Mouse (Mus musculus): ENCODE data around the gene Adam12. TPM values are rescaled to one million over a fixed set of nuclear protein-coding genes. Genes with fewer than 3 reads are reported as not detected.

Adam12 gene
- polyA plus RNA-seq, 1 experiment from 2014 or later, result 7.3 TPM

DNA sequence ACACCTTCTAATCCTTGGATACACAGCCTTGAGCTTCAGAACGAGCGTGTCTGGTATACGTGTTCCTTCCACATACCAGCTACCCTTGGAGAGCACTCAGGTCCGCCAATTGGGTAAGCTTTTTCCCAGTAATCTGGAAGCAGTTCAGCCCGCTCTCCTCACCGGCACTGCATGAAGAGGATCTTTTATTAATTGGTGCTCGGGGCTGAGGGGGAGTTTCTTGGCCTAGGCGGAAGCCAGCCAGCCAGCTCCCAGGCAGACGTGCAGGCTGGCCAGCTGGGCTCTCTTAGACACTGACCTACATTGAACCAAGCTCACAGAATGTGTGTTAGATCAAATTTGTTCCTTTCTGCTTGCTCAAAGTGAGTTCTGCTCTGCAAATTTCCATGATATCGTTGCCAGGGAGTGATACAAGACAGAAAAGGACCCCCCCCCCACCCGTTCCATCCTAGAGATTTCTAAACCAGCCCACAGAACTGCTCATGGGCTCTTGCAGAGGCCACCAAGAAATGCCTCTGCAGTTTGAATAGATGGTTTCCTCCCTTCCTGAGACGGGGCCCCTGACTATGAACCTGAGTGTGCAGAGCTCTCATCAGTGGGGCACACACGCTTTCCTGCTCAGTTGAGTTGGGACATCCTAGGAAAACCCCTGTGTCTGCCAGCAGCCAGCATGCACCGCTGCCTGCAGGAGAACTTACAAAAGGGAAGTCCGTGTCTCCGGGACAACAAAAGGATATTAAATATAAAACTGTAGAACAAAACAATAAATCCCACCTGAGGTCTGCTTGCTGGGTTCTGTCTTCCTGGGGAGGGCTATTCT is 205.5 kb downstream of the Adam12 start:
- ATAC-seq (ENCODE audit: low FRiP score, low read depth), result peak; percentile 75
- Histone ChIP-seq H3K4me1 (peaks cover 38% of the 10 kb centered on the region), H3K4me2 (replicated peaks) (no peak overlapping the region), H3K9ac (no peak overlapping the region), H3K27ac (peak overlapping the region; percentile 77), H3K36me3 (no peaks in the 10 kb centered on the region), H3K27me3 (no peaks in the 10 kb centered on the region), H3K4me3 (no peak overlapping the region), H3K9me3 (no peaks in the 10 kb centered on the region)
- WGBS, result 42% methylated on average over 16 of the region's 16 CpGs

DNA sequence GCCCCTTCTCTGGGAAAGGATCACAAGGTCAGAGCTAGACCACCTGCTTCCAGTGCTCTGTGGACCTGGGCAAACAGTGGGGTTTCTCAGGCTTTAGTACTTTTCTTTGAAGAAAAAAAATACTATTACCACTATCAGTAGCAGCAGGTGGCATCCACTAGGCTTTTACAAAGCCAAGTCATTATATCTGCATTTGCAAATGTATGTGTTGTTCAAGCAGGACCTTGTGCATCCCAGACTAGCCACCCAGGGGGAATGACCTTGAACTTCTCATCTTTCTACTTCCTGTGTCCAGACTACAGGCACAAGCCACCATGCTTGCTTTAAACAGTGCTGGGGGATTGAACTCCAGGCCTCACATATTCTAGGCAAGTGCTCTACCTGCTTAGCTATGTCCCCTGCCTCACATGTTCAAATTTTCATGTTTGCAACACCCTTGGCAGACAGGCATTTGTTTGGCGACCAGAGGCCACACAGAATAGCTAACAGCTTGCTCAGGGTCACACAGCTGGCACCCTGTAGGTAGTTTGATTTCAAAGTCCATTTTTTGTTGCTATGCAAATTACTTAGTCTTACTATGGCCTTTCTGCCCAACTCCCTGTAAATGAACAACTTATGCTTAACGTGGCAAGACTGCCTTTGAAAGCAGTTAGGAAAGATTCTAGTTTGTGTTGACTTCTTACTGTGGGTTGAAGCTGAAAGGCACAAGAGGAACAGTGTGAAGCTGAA is 209.6 kb downstream of the Adam12 start:
- no peaks in the 10 kb centered on the region for H3K9me3 ChIP-seq
- WGBS, result 75% methylated on average over 2 of the region's 2 CpGs

DNA sequence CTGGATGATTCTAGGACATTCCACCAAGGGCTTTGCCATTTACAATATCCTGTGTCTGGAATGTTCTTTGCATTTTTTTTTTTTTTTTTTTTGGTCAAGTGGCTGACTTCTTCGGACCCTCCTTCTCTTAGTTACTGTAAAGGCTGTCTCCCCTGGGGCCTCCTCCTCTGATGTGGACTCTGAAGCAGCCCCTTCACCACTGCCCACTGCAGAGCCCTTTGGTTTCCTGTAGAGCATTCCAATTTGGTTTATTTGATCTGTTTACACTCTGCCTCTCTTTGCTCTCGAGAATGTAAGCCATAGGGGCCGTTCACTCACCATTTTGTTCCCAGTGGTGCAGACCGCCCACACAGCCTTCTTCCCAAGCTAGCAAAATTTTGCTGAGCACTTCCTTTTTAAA is 216.7 kb downstream of the Adam12 start:
- no peak for ATAC-seq (ENCODE audit: low FRiP score, low read depth)

More for the DNA sequence above, 209.6 kb downstream of the Adam12 start:
- H3K27me3 ChIP-seq, result no peaks in the 10 kb centered on the region
- H3K4me3 ChIP-seq, result no peak overlapping the region
- no peak overlapping the region for H3K4me2 ChIP-seq (replicated peaks)
- ATAC-seq (ENCODE audit: low FRiP score, low read depth), result no peak
- no peak overlapping the region for H3K9ac ChIP-seq
- H3K4me1 ChIP-seq, result peaks cover 13% of the 10 kb centered on the region
- H3K27ac ChIP-seq, result no peak overlapping the region
- no peaks in the 10 kb centered on the region for H3K36me3 ChIP-seq

DNA sequence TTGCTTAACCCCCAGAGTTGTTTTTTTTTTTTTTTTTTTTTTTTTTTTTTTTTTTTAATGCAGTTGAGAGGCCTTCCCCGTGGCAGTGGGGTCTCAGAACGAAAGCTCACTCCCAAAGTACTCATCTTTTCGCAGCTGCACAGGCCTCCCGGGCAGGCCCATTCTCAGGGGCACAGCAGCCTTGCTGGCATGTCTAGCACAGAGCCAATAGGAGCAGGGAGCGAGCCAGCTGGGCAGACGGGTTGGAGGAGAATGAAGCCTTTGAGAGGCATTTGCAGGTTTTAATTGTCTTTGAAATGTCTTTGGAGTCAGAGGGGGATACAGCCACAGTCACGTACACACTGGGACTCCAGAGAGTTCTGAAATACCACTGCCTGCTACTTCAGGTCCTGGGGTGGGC is 217.2 kb downstream of the Adam12 start:
- no peak for ATAC-seq (ENCODE audit: low FRiP score, low read depth)
- no peak overlapping the region for H3K27ac ChIP-seq
- no peak overlapping the region for H3K4me2 ChIP-seq (replicated peaks)
- no peak overlapping the region for H3K9ac ChIP-seq
- H3K9me3 ChIP-seq, result no peaks in the 10 kb centered on the region
- H3K27me3 ChIP-seq, result no peaks in the 10 kb centered on the region
- H3K36me3 ChIP-seq, result 0 out of 2 replicates have a peak, but pooled peaks cover 3% of the 10 kb centered on the region
- 41% methylated on average over 7 of the region's 7 CpGs for WGBS
- no peak overlapping the region for H3K4me3 ChIP-seq
- H3K4me1 ChIP-seq, result peaks cover 10% of the 10 kb centered on the region

More for the DNA sequence above, 216.7 kb downstream of the Adam12 start:
- no peaks in the 10 kb centered on the region for H3K27me3 ChIP-seq
- H3K4me1 ChIP-seq, result peaks cover 10% of the 10 kb centered on the region
- no peak overlapping the region for H3K4me2 ChIP-seq (replicated peaks)
- H3K36me3 ChIP-seq, result 0 out of 2 replicates have a peak, but pooled peaks cover 3% of the 10 kb centered on the region
- WGBS, result 44% methylated on average over 4 of the region's 4 CpGs
- H3K4me3 ChIP-seq, result no peak overlapping the region
- H3K9me3 ChIP-seq, result no peaks in the 10 kb centered on the region
- H3K27ac ChIP-seq, result no peak overlapping the region
- no peak overlapping the region for H3K9ac ChIP-seq

DNA sequence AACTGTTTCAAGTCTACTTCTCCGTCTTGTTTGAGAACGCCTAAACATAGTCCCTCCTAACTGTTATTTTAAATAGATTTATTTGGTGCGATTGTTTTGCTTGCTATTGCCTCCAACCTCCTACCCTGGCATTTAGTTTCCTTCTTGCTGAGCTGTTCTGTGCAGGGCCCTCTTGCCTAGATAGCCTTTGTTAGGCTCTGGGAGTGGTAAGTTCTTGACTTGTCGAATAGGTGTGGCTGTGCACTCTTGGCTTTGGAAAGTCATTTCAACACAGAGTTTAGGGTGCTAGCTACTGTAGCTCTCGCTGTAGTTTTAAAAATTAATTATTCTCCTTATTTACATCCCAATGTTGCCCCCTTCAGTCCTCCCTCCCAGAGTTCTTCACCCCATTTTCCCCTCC is 222.8 kb downstream of the Adam12 start:
- no peak for ATAC-seq (ENCODE audit: low FRiP score, low read depth)
- Histone ChIP-seq H3K36me3 (0 out of 2 replicates have a peak, but pooled peaks cover 3% of the 10 kb centered on the region), H3K9ac (no peak overlapping the region), H3K4me3 (no peak overlapping the region), H3K27ac (no peak overlapping the region), H3K4me1 (no peaks in the 10 kb centered on the region), H3K9me3 (peaks cover 6% of the 10 kb centered on the region), H3K4me2 (replicated peaks) (no peak overlapping the region), H3K27me3 (no peaks in the 10 kb centered on the region)
- 84% methylated on average over 5 of the region's 5 CpGs for WGBS

DNA sequence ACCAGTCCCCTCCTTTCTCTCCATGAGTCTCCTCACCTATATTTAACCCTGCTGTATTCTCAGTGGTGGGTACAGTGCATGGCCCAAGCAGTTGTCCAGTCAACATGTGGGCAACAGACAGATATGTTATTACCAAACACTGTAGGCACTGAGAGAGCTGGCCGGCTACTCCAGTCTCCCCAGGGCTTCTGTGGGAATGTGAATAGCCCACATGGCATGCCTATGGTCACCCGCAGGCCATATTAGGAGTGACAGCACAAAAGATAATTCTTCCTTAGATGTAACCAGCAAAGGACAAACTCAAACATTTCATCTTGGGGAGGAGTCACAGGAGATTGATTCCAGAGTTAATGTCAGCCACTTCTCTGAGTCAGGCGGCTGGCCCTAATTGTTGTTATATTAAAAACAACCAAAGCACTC is 224.0 kb downstream of the Adam12 start:
- no peak for ATAC-seq (ENCODE audit: low FRiP score, low read depth)
- H3K9ac ChIP-seq, result no peak overlapping the region
- 79% methylated on average over 3 of the region's 3 CpGs for WGBS

DNA sequence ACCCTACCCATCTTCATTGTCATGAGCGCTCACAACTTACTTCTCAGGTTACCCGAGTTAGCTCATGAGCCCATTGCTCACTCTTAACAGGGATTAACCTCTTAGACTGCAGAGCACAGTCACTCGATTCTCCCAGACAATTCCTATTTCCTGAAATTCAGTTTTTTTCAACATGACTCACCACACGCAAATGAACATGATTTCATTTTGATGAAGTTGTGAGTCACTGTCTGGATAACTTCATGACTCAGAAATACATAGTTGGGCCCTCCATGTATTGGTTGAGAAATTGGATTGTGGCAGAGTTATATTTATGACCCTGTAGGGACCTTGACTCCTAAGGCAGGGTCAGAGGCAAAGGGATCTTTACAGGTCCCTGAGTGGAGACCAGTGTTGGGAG is 230.4 kb downstream of the Adam12 start:
- H3K36me3 ChIP-seq, result no peaks in the 10 kb centered on the region
- 82% methylated on average over 4 of the region's 4 CpGs for WGBS

More for the DNA sequence above, 224.0 kb downstream of the Adam12 start:
- Histone ChIP-seq H3K36me3 (0 out of 2 replicates have a peak, but pooled peaks cover 3% of the 10 kb centered on the region), H3K9me3 (peaks cover 6% of the 10 kb centered on the region), H3K4me2 (replicated peaks) (no peak overlapping the region), H3K27ac (no peak overlapping the region), H3K27me3 (no peaks in the 10 kb centered on the region), H3K4me1 (no peaks in the 10 kb centered on the region), H3K4me3 (no peak overlapping the region)

DNA sequence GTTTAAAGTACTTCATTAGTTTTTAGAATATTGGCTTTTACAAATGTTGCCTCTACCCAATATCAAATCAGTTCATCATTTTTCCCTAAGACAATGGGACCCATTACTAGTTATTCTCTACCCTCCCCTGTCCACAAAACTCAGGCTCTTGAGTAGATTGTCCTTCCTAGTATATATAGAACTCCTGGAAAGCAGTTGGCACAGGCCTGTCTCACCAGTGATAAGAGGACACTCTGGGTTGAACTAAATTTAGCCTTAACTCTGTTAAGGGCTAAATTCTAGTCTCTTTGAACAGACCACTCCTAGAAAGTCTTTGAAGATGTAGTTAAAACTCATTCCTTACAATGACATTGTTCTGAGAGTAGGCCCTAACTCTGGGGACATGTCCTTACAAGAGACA is 241.0 kb downstream of the Adam12 start:
- ATAC-seq (ENCODE audit: low FRiP score, low read depth), result no peak
- no peaks in the 10 kb centered on the region for H3K4me1 ChIP-seq
- H3K4me2 ChIP-seq (replicated peaks), result no peak overlapping the region

More for the DNA sequence above, 230.4 kb downstream of the Adam12 start:
- H3K27me3 ChIP-seq, result no peaks in the 10 kb centered on the region
- no peak overlapping the region for H3K4me3 ChIP-seq
- no peak for ATAC-seq (ENCODE audit: low FRiP score, low read depth)
- H3K9me3 ChIP-seq, result peaks cover 6% of the 10 kb centered on the region
- H3K9ac ChIP-seq, result no peak overlapping the region
- 0 out of 2 replicates have a peak, but pooled peaks cover 3% of the 10 kb centered on the region for H3K4me1 ChIP-seq
- no peak overlapping the region for H3K27ac ChIP-seq
- H3K4me2 ChIP-seq (replicated peaks), result no peak overlapping the region

DNA sequence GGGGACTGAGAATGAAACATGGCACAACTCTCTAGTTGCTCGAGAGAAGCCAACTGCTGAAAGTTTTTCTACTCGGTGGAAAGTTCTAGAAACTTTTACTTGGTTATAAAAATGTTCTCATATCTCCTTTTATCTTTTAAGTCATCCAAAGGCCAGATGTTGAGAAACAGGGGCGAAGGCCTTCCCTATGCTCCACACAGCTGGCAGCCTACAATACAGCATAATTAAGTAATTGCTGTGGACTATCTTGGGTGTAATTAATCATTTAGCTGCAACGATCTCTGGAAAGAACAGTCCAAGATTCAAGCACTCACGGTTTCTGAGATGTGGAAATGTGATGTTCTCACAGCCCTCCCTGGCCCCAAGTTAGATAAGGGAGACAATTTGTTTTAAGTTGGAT is 243.6 kb downstream of the Adam12 start:
- H3K36me3 ChIP-seq, result no peaks in the 10 kb centered on the region
- H3K4me3 ChIP-seq, result no peak overlapping the region
- ATAC-seq (ENCODE audit: low FRiP score, low read depth), result no peak
- peaks cover 5% of the 10 kb centered on the region; the same call in 1 of the 2 replicates for H3K4me1 ChIP-seq
- no peaks in the 10 kb centered on the region for H3K9me3 ChIP-seq
- no peak overlapping the region for H3K9ac ChIP-seq
- H3K27ac ChIP-seq, result no peak overlapping the region
- no peak overlapping the region for H3K4me2 ChIP-seq (replicated peaks)
- 65% methylated on average over 5 of the region's 5 CpGs for WGBS
- H3K27me3 ChIP-seq, result no peaks in the 10 kb centered on the region

More for the DNA sequence above, 241.0 kb downstream of the Adam12 start:
- Histone ChIP-seq H3K9me3 (no peaks in the 10 kb centered on the region), H3K27ac (no peak overlapping the region), H3K27me3 (no peaks in the 10 kb centered on the region), H3K9ac (no peak overlapping the region), H3K36me3 (no peaks in the 10 kb centered on the region), H3K4me3 (no peak overlapping the region)

DNA sequence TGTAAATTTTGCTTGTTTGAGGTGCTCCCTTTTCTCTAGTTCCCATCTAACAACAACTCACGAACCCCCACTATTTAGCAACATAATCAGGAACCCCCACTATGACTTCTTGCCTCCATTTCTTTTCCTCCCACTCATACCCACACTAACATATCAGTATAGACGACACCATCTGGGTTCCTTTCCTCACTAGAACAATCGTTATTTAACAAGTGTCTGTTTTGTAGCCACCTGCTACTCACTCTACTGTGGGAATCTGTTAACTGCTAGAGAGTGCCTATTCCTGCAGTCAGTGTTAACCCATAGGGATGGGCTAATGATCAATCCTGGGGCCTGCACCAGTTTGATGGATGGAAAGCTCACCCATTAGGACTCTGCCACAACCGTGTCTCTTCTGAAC is 245.7 kb downstream of the Adam12 start:
- peaks cover under 1% of the 10 kb centered on the region; the same call in 1 of the 2 replicates for H3K9me3 ChIP-seq
- no peaks in the 10 kb centered on the region; the same call in 1 of the 2 replicates for H3K36me3 ChIP-seq
- H3K27me3 ChIP-seq, result no peaks in the 10 kb centered on the region
- H3K4me3 ChIP-seq, result no peak overlapping the region
- no peak for ATAC-seq (ENCODE audit: low FRiP score, low read depth)
- H3K4me2 ChIP-seq (replicated peaks), result no peak overlapping the region
- H3K27ac ChIP-seq, result no peak overlapping the region
- H3K4me1 ChIP-seq, result peaks cover 5% of the 10 kb centered on the region; the same call in 1 of the 2 replicates
- WGBS, result 77% methylated on average over 4 of the region's 4 CpGs
- no peak overlapping the region for H3K9ac ChIP-seq

DNA sequence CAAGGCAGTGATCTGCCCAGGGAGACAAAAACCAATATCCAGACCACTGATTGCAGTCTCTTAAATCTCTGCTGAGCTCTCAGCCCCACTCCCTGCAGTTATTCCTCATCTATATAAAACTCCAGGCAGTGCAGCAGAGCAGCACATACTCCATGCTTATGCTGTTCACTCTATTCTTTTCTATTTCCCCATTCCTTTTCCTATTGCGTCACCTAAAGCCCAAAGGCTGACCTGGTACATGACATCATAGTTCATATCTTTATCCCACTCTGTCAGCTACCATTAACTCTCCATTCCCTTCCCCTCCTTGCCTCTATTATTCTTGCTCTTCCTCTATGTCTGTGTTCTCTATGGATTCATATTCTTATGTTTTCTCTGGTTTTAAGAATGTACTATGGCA is 246.3 kb downstream of the Adam12 start:
- Histone ChIP-seq H3K4me2 (replicated peaks) (no peak overlapping the region), H3K9ac (no peak overlapping the region), H3K4me1 (peaks cover 5% of the 10 kb centered on the region; the same call in 1 of the 2 replicates), H3K9me3 (peaks cover 5% of the 10 kb centered on the region; the same call in 1 of the 2 replicates), H3K27ac (no peak overlapping the region), H3K27me3 (no peaks in the 10 kb centered on the region), H3K36me3 (peaks cover 3% of the 10 kb centered on the region; the same call in 1 of the 2 replicates), H3K4me3 (no peak overlapping the region)
- 77% methylated on average over 1 of the region's 1 CpGs for WGBS
- ATAC-seq (ENCODE audit: low FRiP score, low read depth), result no peak
